Mouse (Mus musculus) forelimb bud, embryonic 11.5 days (tissue): ENCODE results near the gene Mad1l1.
A peak's percentile ranks its signal among the peaks of the same experiment; 100 is the strongest.
"Not testable (repeated sequence)": the region's sequence is repeated elsewhere in the genome, so short reads cannot be mapped to it uniquely, and the experiment has no call there.

ENCODE experiments used
- DNase-seq: peaks from one replicate; pipeline ENCODE4 v3.0.0-alpha.2; 2012; ENCODE audit warnings: low read depth, low spot score

The Mad1l1 gene

GRCm38 (mm10) chr5:140321042-140321755, at the start of gene Mad1l1, which contains the start of gene Nudt1:
Gene Mad1l1 (minus strand): TSS chr5:140321552.
Gene Nudt1 (plus strand): TSS chr5:140321656.
- peak; percentile 99 for DNase-seq

GRCm38 (mm10) chr5:140370446-140371254, 49.3 kb upstream of the Mad1l1 start:
- no peak for DNase-seq

- no peak for DNase-seq
Observed at GRCm38 (mm10) chr5:140369466-140369865, 48.1 kb upstream of the Mad1l1 start.

GRCm38 (mm10) chr5:140368926-140369325, 47.6 kb upstream of the Mad1l1 start:
- no peak for DNase-seq

GRCm38 (mm10) chr5:140368126-140368525, 46.8 kb upstream of the Mad1l1 start:
- DNase-seq, result not testable (repeated sequence)

GRCm38 (mm10) chr5:140364415-140364814, 43.1 kb upstream of the Mad1l1 start:
- no peak for DNase-seq

GRCm38 (mm10) chr5:140359930-140360674, 38.8 kb upstream of the Mad1l1 start:
- DNase-seq, result no peak

GRCm38 (mm10) chr5:140357466-140357865, 36.1 kb upstream of the Mad1l1 start:
- no peak for DNase-seq

- DNase-seq, result no peak
Observed at GRCm38 (mm10) chr5:140355934-140356333, 34.6 kb upstream of the Mad1l1 start.

GRCm38 (mm10) chr5:140352352-140352751, 31.0 kb upstream of the Mad1l1 start:
- no peak for DNase-seq

GRCm38 (mm10) chr5:140350731-140351497, 29.6 kb upstream of the Mad1l1 start:
- no peak for DNase-seq

- no peak for DNase-seq
Observed at GRCm38 (mm10) chr5:140349882-140350281, 28.5 kb upstream of the Mad1l1 start.

- DNase-seq, result no peak
Observed at GRCm38 (mm10) chr5:140346050-140346449, 24.7 kb upstream of the Mad1l1 start.

GRCm38 (mm10) chr5:140345244-140345643, 23.9 kb upstream of the Mad1l1 start:
- no peak for DNase-seq

- DNase-seq, result no peak
Observed at GRCm38 (mm10) chr5:140342880-140343279, 21.5 kb upstream of the Mad1l1 start.

- no peak for DNase-seq
Observed at GRCm38 (mm10) chr5:140339836-140340235, 18.5 kb upstream of the Mad1l1 start.

- DNase-seq, result no peak
Observed at GRCm38 (mm10) chr5:140338779-140339178, 17.4 kb upstream of the Mad1l1 start.

GRCm38 (mm10) chr5:140336680-140337079, 15.3 kb upstream of the Mad1l1 start:
- DNase-seq, result peak; percentile 52

GRCm38 (mm10) chr5:140333631-140334030, 12.3 kb upstream of the Mad1l1 start:
- peak; percentile 35 for DNase-seq

GRCm38 (mm10) chr5:140332519-140332918, 11.2 kb upstream of the Mad1l1 start:
- DNase-seq, result no peak
